Mouse (Mus musculus): ENCODE results near the gene 4933417A18Rik.

DNA sequence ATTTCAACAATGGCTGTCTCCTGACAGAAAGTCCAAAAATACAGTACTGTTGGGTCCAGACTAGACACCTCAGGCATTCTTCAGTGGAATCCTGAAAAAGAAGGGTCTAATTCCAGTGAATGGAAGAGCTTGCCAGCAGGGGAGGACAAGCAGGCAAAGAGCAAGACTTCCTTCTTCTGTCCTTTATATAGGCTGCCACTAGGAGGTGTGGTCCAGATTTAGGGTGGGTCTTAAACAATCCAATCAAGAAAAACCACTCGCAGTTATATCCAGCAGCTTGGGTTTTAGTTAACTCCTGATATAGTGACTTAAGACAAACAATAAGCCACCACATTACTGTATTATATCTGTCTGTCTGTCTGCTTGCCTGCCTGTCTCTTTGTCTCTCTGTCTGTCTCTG is 49.6 kb downstream of the 4933417A18Rik start:
- 0 out of 2 replicates have a peak, but pooled peaks have one; percentile 1 for TF ChIP-seq CTCF (conservative IDR thresholded peaks at IDR 0.05; ENCODE audit: insufficient read depth, insufficient read length, low read depth, low read length)
- TF ChIP-seq POLR2A (IDR thresholded peaks at IDR 0.05; ENCODE audit: low read depth, low read length), result no peak

Measured in kidney, adult 2 months (tissue).